21 mouse cellular contexts compared by ENCODE assay signal in genomic region chr1:139036768-139037507, GRCm38 (mm10).
DNase-seq lines count a peak whose midpoint lies in the region; ATAC-seq and TF ChIP-seq lines count a peak whose summit lies in the region.
"Had no signal": no experiment of that assay in that cellular context is flagged by ENCODE, and none has a peak within 500 bp of the region (broad histone marks: within the 10 kb centered on the region; RNA-seq: fewer than 3 reads in every experiment).

No protein-coding gene starts in this region.

- no peak overlapping the region for H3K9ac ChIP-seq in heart, embryonic 11.5 days (ENCODE audit: low read depth, low read length)
- H3K9ac ChIP-seq: embryonic facial prominence, embryonic 13.5 days; forebrain, embryonic 15.5 days; hindbrain, embryonic 12.5 days; limb, embryonic 15.5 days had no signal

- H3K4me1 ChIP-seq in heart, embryonic 11.5 days (ENCODE audit: control insufficient read depth, insufficient read depth, low read length), result no peaks in the 10 kb centered on the region
- H3K4me1 ChIP-seq in G1E (ENCODE audit: insufficient read depth, low read depth, low read length), result peaks cover 6% of the 10 kb centered on the region
- H3K4me1 ChIP-seq: embryonic facial prominence, embryonic 13.5 days; limb, embryonic 15.5 days had no signal

- TF ChIP-seq CTCF in G1E (IDR thresholded peaks at IDR 0.05; ENCODE audit: low read depth, low read length), result no peak

- no peaks in the 10 kb centered on the region for H3K36me3 ChIP-seq in heart, embryonic 11.5 days (ENCODE audit: control insufficient read depth, insufficient read depth, low read length)
- H3K36me3 ChIP-seq in G1E (replicated peaks), result peaks cover 16% of the 10 kb centered on the region
- H3K36me3 ChIP-seq: embryonic facial prominence, embryonic 13.5 days; forebrain, embryonic 15.5 days; hindbrain, embryonic 12.5 days; limb, embryonic 15.5 days had no signal

- H3K9me3 ChIP-seq in heart, embryonic 11.5 days (replicated peaks; ENCODE audit: control insufficient read depth, low read length), result no peaks in the 10 kb centered on the region
- no peaks in the 10 kb centered on the region for H3K9me3 ChIP-seq in G1E (replicated peaks)
- H3K9me3 ChIP-seq: embryonic facial prominence, embryonic 13.5 days; forebrain, embryonic 15.5 days; hindbrain, embryonic 12.5 days; limb, embryonic 15.5 days had no signal

- no peak overlapping the region for H3K4me3 ChIP-seq in heart, embryonic 11.5 days (ENCODE audit: low read depth, low read length)
- no peak overlapping the region for H3K4me3 ChIP-seq in G1E (ENCODE audit: low read depth, low read length)
- H3K4me3 ChIP-seq: embryonic facial prominence, embryonic 13.5 days; forebrain, embryonic 15.5 days; hindbrain, embryonic 12.5 days; limb, embryonic 15.5 days had no signal

- no peak for ATAC-seq in heart, embryonic 11.5 days (replicated peaks; ENCODE audit: insufficient number of reproducible peaks, low FRiP score, low TSS enrichment)
- ATAC-seq in G1E (ENCODE audit: extremely low read depth, insufficient number of reproducible peaks, low FRiP score, poor library complexity, severe bottlenecking), result peak; percentile 48
- peak; percentile 82 for ATAC-seq in megakaryocyte, adult 5-6 weeks (ENCODE audit: poor library complexity, severe bottlenecking)
- ATAC-seq: forebrain, embryonic 15.5 days had no signal

- H3K27me3 ChIP-seq in heart, embryonic 11.5 days (ENCODE audit: control insufficient read depth, insufficient read depth, low read length), result no peaks in the 10 kb centered on the region
- H3K27me3 ChIP-seq in G1E (ENCODE audit: insufficient read depth, low read length), result no peaks in the 10 kb centered on the region
- H3K27me3 ChIP-seq: embryonic facial prominence, embryonic 13.5 days; forebrain, embryonic 15.5 days; hindbrain, embryonic 12.5 days; limb, embryonic 15.5 days had no signal

- WGBS in heart, embryonic 11.5 days (ENCODE audit: insufficient replicate concordance), result 60% methylated on average over 7 of the region's 7 CpGs

- DNase-seq in heart, adult 8-10 months (ENCODE audit: low spot score), result no peak
- DNase-seq in 416B (ENCODE audit: low read depth) (peak; percentile 73), G1E (ENCODE audit: low spot score) (peak; percentile 9)
- no peak for DNase-seq in left cerebral cortex, adult 18-20 months (ENCODE audit: low spot score in 2 of 2)
- no peak for DNase-seq in neural tube, embryonic 10.5 days (ENCODE audit: extremely low spot score, low spot score)
- no peak for DNase-seq in embryo, embryonic 10.5 days (ENCODE audit: low spot score)
- DNase-seq: cerebellum, adult 8-10 months; gastrocnemius, postnatal 14 days; kidney, adult 2 months; kidney, postnatal 14 days; lung, postnatal 10 days; right cerebral cortex, adult 18-20 months; thymus, postnatal 25 days had no signal

- H3K4me2 ChIP-seq in heart, embryonic 11.5 days, result no peak overlapping the region
- H3K4me2 ChIP-seq: embryonic facial prominence, embryonic 13.5 days; forebrain, embryonic 15.5 days; hindbrain, embryonic 12.5 days; limb, embryonic 15.5 days; midbrain, embryonic 11.5 days had no signal

- 0 out of 2 replicates have a peak overlapping the region, but pooled peaks have one; percentile 29 for H3K27ac ChIP-seq in heart, embryonic 11.5 days (ENCODE audit: low read depth, low read length)
- H3K27ac ChIP-seq: embryonic facial prominence, embryonic 13.5 days; forebrain, embryonic 15.5 days; hindbrain, embryonic 12.5 days; limb, embryonic 15.5 days; stomach, postnatal 0 days had no signal

Comparison
In these comparisons a context has a peak if more than half of its experiments do, and no peak if none do; other contexts are left out.
1. DNase-seq: peak in 416B (single experiment) and G1E (single experiment); none in heart, adult 8-10 months (single experiment), left cerebral cortex, adult 18-20 months (0 of 2), neural tube, embryonic 10.5 days (single experiment) and embryo, embryonic 10.5 days (single experiment).